Mouse (Mus musculus) mouse trophoblast stem cell (cell line): ENCODE results near the gene Klhl12.
"Not testable (repeated sequence)": the region's sequence is repeated elsewhere in the genome, so short reads cannot be mapped to it uniquely, and the experiment has no call there.

ENCODE experiments used
- in situ Hi-C, 2 experiments: fragments of 300-500 bp; cut with MseI, MboI; formaldehyde crosslinking; loops; 2 replicates in 1 of 2; 3 replicates in 1 of 2; pipeline ENCODE4 v1.15.1; 2025

The Klhl12 gene

GRCm38 (mm10) chr1:134454904-134455824 is at the start of gene Klhl12:
Klhl12 (plus strand) TSS chr1:134455531.
- in situ Hi-C loops = no loop called here

- in situ Hi-C loops = no loop called here
Measured at GRCm38 (mm10) chr1:134406414-134406771, 48.9 kb upstream of the Klhl12 start.

- in situ Hi-C loops = no loop called here
Measured at GRCm38 (mm10) chr1:134408080-134408479, 47.3 kb upstream of the Klhl12 start.

DNA sequence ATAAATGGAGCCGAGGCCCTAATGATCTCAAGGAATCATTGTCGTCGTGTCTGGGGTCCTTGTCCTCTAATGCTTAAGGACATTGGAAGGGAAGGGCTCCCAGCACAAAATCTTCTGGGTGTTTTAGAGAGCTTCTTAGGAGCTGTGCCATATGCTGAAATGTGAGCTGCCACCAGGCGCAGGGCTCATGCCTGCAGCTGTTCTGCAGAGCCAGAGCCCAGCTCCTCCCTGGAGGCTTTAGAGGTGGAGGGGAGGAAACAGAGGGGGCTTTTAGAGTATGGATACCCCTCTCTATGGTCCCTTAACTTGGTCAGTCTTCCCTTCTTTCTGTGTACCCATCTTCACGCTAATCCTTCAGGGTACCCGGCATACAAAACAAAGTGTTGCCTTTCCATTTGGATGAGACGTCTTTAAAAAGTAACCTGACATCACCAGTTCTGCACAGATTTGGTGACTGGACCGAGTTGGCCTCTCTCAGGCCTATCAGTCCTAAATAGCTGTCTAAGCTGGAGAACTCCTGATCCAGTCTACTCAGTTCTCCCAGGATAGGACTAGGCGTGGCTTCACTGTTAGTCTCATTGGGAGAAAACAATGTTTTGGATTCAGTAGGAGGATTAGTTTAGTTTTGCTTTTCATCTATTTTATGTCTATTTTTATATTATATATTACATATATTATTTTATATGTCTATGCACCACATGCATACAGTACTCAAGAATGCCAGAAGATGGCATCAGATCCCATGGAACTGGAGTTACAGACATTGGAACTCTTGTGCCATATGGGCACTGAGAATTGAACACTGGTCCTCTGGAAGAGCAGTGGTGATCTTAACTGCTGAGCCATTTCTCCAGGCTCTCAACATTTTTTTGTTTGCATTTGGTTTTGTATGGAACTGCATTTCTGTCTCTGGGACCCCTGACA is 43.4 kb upstream of the Klhl12 start:
- in situ Hi-C loops = no loop called here

DNA sequence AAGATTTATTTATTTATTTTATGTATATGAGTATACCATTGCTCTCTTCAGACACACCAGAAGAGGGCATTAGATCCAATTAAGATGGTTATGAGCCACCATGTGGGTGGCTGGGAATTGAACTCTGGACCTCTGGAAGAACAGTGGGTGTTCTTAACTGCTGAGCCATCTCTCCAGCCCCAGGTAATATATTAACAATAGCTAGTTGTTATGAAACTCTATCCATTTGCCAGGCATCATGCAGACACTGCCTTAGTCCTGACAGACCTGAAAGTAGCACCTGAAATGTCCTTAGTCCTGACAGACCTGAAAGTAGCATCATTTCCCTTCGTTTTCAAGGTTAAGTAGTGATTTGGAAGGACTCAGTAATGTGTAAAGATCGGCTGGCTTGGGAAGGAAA is 41.3 kb upstream of the Klhl12 start:
- in situ Hi-C loops = no loop called here

- in situ Hi-C loops = no loop called here
Measured at GRCm38 (mm10) chr1:134414501-134415167, 40.7 kb upstream of the Klhl12 start.

GRCm38 (mm10) chr1:134415168-134415831 is 40.0 kb upstream of the Klhl12 start, which contains the start of gene Adipor1:
Adipor1 (plus strand) TSS chr1:134415378.
- in situ Hi-C loops = no loop called here

GRCm38 (mm10) chr1:134418414-134418975 is 36.8 kb upstream of the Klhl12 start:
- in situ Hi-C loops = no loop called here

- in situ Hi-C loops = no loop called here
Measured at GRCm38 (mm10) chr1:134419176-134419575, 36.2 kb upstream of the Klhl12 start.

DNA sequence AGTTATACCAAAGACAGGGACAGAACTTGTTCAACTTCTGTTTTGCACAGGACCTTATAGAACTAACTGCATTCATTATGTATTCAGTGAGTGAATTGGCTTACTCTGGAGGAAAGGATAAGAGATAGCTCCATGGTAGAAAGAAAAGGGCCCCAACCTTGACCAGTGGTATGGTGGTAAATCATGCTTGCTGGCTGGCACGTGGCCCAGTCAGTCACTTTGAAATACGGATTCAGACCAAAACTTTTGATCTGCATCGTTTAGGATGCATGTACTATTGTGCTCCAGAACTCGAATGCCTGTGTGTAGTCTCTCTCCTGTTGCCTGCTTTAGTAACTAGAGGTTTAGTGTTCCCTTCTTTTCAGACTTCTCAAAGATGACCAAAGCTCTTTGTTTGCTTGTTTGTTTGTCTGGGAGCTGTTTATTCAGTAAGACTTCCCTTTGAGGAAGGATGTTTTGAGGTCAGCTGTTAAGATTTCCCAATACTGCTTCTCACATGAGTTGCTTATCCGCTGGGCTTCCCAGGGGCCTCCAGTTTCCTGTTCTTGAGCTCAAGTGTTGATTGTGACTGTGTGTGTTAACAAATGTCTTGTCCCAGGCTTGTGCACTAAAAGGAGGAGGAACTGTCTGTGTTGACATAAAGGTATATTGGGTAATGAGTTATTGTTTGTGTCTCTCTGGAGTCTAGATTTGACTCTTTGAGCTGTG is 35.4 kb upstream of the Klhl12 start:
- in situ Hi-C loops = no loop called here

DNA sequence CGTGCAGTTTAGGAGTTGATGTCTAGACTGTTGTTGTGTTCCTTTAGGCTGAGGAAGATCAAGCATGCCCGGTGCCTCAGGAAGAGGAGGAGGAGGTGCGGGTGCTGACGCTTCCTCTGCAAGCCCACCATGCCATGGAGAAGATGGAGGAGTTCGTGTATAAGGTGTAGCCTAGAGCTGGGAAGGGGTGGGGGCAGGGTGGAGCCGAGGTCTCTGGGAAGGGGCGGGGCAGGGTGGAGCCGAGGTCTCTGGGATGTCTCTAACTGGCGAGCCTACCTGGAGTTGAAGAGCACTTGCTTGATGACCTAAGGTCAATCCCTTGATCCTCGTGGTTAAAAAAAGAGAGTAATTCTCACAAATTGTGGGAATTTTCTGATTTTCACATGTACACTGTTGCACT is 31.4 kb upstream of the Klhl12 start:
- in situ Hi-C loops = no loop called here

DNA sequence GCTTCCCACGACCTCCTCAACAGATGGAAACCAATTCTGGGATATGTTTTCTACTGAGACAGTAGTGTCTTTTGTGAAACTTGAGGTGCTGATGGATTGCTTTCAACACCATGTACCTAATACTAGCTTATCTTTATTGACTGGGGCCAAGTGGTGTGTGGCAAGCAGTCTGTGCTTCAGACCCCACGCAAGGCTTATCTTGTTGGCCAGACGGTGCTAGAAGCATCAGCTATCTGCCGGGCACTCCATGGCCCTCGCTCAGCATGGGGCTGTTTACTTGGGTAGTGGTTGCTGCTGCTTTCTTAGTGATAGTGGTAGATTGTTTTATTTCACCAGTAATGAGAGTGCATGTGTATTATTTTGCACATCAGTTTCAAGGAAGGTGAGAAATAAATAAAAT is 29.0 kb upstream of the Klhl12 start:
- in situ Hi-C loops = no loop called here

DNA sequence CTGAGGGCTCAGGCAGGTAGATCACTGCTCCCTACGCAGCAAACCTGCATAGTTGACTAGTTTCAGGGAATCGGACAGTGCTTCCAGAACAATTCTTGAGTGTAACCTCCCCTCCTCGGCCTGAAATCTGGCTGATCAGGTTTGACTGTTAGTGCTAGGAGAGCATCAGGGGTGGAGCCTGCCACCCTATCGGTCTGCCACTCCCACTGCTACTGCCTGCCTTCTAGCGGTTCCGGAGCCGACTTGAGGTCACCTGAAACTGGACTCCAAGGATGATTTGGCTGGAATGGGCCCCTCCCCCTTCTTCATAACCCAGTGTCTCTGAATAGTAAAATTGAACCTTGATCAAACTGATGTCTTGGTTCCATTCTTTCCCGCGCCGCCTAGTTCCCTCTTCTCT is 22.3 kb upstream of the Klhl12 start:
- in situ Hi-C loops = loop anchor here in 1 of 2 experiments (10.0 kb wide), 1 partner anchor 58 kb away; no protein-coding TSS in a partner anchor

DNA sequence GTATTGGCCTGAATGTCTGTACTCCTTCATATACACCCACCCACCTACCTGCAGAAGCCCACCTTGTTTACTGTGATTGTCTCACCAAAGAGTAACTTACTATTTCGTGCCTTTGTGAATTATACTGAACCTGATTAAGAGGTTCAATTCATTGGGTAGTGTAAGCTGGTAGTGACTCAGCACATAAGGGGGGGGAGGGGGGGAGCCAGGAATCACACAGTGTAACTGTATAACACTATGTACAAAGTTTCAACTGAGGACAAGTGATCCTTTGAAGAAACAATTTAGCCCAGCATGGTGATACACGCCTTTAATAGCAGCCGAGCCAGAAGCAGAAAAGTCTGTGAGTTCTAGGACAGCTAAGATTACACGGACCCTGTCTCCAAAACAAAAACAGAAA is 21.9 kb upstream of the Klhl12 start:
- in situ Hi-C loops = loop anchor here in 1 of 2 experiments (10.0 kb wide), 1 partner anchor 59 kb away; no protein-coding TSS in a partner anchor

GRCm38 (mm10) chr1:134435414-134435813 is 19.9 kb upstream of the Klhl12 start:
- in situ Hi-C loops = loop anchor here in 1 of 2 experiments (10.0 kb wide), 1 partner anchor 61 kb away; no protein-coding TSS in a partner anchor

DNA sequence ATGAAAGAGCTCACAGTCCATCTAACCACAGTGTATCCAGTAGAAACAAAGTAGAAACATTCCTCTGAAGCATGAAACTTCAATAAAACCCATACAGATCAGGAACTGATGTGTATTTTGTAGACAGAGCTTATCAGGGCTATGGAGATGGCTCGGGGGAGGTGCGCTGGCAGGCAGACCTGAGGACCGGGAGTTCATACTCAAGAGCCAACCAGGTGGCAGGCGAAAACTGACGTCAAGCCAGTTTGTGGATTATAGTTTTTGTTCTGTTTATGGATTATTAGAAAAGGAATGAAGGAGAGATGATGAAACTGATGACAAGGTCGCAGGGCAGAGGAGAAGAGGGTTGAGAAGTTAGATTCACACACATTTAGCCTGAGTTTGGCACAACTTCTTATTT is 14.9 kb upstream of the Klhl12 start:
- in situ Hi-C loops = no loop called here

DNA sequence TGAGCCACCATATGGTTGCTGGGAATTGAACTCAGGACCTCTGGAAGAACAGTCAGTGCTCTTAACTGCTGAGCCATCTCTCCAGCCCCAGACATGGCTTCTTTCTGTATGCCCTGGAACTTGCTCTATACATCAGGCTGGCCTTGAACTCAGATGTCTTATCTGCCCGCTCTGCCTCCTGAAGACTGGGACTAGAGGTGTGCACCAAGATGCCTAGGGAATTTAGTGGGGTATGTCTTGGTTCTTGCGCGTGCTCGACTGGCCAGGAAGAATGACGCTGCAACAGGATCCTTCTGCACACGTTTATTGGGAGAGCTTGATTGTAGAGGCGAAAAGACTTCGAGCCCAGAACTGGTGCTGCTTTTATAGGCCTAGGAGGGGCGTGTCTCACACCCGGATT is 13.6 kb upstream of the Klhl12 start:
- in situ Hi-C loops = not testable (repeated sequence)

DNA sequence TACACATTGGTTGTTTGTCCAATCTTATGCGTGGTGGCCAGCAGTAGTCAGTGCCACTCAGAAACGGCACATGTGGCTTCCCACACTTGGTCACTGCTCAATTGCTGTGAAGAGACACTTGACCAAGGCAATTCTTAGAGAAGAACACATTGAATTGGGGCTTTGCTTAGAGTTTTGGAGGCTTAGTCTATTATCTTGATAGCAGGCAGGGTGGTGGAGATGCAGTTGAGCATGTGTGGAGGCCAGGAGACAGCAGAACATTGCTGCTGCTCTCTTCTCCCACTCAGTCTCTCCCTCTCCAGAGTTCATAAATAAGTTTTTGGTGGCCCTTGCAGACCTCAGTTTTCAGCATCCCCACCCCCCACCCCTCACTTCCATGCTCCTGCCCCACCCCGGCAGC is 12.9 kb upstream of the Klhl12 start:
- in situ Hi-C loops = no loop called here

GRCm38 (mm10) chr1:134443288-134443687 is 12.0 kb upstream of the Klhl12 start:
- in situ Hi-C loops = not testable (repeated sequence)

DNA sequence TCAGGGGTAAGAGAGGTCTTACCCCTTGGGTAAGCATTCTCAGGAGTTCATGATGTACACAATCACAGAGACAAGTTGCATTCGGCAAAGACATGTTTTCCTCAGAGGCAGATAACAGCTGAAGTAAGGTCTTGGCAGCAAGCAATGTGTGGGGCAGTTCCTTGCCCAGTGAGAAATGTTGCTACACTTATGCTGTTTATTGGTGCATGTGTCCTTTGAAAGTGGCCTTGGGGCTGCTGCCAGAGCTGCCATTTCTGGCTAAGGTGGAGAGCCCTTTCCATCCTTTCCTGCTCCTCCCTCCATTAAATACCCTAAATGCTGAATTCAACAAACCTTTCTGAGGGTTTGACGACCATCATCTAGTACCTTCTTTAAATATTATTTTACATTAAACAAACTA is 9.9 kb upstream of the Klhl12 start:
- in situ Hi-C loops = no loop called here
